Mouse (Mus musculus) embryonic facial prominence, embryonic 14.5 days (tissue): Measurements from ENCODE around the gene Kpna7. TPM values are rescaled to one million over a fixed set of nuclear protein-coding genes. Genes with fewer than 3 reads are reported as not detected.
"Not testable (repeated sequence)": the region's sequence is repeated elsewhere in the genome, so short reads cannot be mapped to it uniquely, and the experiment has no call there.

ENCODE experiments used
- ATAC-seq: fragments of 200-750 bp; cut with Nextera tagmentation; 2 replicates; pipeline ENCODE4 v1.8.0; 2017; ENCODE audit warnings: low read depth, moderate number of reproducible peaks, moderate TSS enrichment
- DNase-seq: peaks from one replicate; pipeline ENCODE4 v3.0.0-alpha.2; 2015; ENCODE audit warnings: low spot score
- H3K27ac ChIP-seq: fragments of 300-500 bp; sonication (generic); replicated peaks from 2 replicates; pipeline ENCODE4 v1.5.1; 2014; ENCODE audit warnings: low read depth, mild to moderate bottlenecking, low read length, moderate library complexity
- H3K27me3 ChIP-seq: fragments of 300-500 bp; sonication (generic); replicated peaks from 2 replicates; pipeline ENCODE4 v1.6.1; 2014; ENCODE audit warnings: low read length; ENCODE audit not compliant: control insufficient read depth, insufficient read depth
- H3K36me3 ChIP-seq: fragments of 300-500 bp; sonication (generic); 2 replicates; pipeline ENCODE4 v1.6.1; 2014; ENCODE audit warnings: low read length, mixed read lengths; ENCODE audit not compliant: control insufficient read depth, insufficient read depth
- H3K4me1 ChIP-seq: fragments of 300-500 bp; sonication (generic); 2 replicates; pipeline ENCODE4 v1.6.1; 2014; ENCODE audit warnings: antibody characterized with exemption, low read length; ENCODE audit not compliant: control insufficient read depth, insufficient read depth
- H3K4me2 ChIP-seq: fragments of 300-500 bp; sonication (generic); 2 replicates; pipeline ENCODE4 v1.6.1; 2014; ENCODE audit warnings: low read depth, mild to moderate bottlenecking, low read length, moderate library complexity, mixed read lengths
- H3K4me3 ChIP-seq: fragments of 300-500 bp; sonication (generic); 2 replicates; pipeline ENCODE4 v1.5.1; 2014; ENCODE audit warnings: low read depth, mild to moderate bottlenecking, low read length
- H3K9ac ChIP-seq: fragments of 300-500 bp; sonication (generic); 2 replicates; pipeline ENCODE4 v1.6.1; 2014; ENCODE audit warnings: low read depth, mild to moderate bottlenecking, low read length, moderate library complexity, mixed read lengths
- H3K9me3 ChIP-seq: fragments of 300-500 bp; sonication (generic); 2 replicates; pipeline ENCODE4 v1.6.1; 2016; ENCODE audit warnings: low read length; ENCODE audit not compliant: control insufficient read depth
- WGBS: fragments of 180-500 bp; shearing (Covaris S2); extraction: QIAGEN DNeasy Blood & Tissue Kit; methylation state at CpG from one replicate; pipeline ENCODE4 v1.1.7; 2014; 5-methylcytosine and 5-hydroxymethylcytosine counted together
- polyA plus RNA-seq: library from polyadenylated mRNA; unstranded; fragments of >200 nt; fragmentation: Nextera tagmentation; extraction: Ambion mirVana; gene quantifications from 2 replicates; pipeline ENCODE4 v1.2.1, GENCODE M21; 2014

Kpna7 gene
- polyA plus RNA-seq: not detected in 2 replicates

DNA sequence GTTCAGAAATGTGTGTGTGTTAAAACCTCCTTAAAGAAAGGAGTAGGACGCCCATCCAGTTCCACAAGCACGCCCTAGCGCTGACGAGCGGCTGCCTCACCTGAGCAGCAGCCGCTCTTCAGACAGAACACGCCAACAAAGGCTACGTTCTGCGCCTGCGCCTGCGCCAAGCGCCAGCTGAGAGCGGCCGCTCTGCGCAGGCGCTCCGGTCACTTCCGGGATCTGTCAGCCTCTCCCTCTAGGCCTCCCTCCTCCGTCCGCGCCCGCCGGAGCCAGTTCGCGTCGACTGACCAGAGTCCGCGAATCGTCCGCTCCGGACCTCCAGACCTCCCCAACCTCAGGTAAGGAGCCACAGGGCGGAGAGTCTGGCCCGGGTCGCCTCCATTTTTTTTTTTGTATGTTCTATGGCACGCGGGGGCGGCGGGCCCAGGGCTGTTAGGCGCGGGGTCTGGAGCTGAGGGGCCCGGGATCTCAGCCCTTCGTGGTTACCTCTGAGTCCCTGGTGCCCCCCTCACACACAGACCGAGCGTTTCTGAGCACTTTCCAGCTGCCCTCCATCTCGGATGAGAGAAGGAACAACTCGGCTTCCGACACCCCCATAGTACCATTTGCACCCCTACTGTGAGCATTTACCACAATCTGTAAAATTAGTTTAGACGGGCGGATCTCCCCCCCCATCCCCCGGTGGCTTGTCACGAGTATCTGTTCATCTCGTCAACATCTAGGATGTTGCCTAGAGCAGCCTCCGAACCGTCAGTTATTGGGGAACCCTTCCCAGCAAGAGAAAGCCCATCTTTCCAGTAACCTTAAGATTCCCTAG lies at the start of gene Kpna7, which contains the start of gene Arpc1a:
Gene Kpna7, minus strand, starts transcription at position 399 of the 820 bp plus-strand sequence.
Gene Arpc1a, plus strand, starts transcription at position 199 of the 820 bp plus-strand sequence.
- H3K4me2 ChIP-seq: peak within 1 kb of the TSS; percentile 83
- peak within 1 kb of the TSS; percentile 96 for H3K9ac ChIP-seq
- H3K9me3 ChIP-seq: no peaks in the 10 kb centered on the region
- H3K27me3 ChIP-seq: no peaks in the 10 kb centered on the region
- peak within 1 kb of the TSS; percentile 92 for H3K4me3 ChIP-seq
- H3K27ac ChIP-seq: peak within 1 kb of the TSS; percentile 72
- 1% methylated on average over 28 of the region's 54 CpGs for WGBS
- peaks cover 6% of the 10 kb centered on the region; the same call in 1 of the 2 replicates for H3K4me1 ChIP-seq
- DNase-seq (peak; percentile 96), ATAC-seq (peak; percentile 99)
- peaks cover 10% of the 10 kb centered on the region; the same call in 1 of the 2 replicates for H3K36me3 ChIP-seq

DNA sequence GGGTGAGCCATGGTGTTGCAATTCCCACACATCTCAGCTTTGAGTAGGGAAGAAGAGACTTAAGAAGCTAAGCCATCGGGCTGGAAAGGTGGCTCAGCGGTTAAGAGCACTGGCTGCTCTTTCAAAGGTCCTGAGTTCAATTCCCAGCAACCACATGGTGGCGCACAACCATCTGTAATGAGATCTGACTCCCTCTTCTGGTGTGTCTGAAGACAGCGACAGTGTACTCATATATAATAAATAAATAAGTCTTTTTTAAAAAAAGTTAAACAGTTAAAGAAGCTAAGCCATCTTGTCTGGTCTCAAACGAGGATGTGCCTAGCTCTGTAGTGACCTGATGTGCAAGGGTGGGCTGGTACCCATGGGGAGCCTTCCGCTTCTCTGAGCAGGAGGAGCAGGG lies 49.4 kb upstream of the Kpna7 start:
- whole genome bisulfite sequencing: 85% methylated on average over 6 of the region's 6 CpGs
- H3K4me1 ChIP-seq, H3K27ac ChIP-seq, H3K27me3 ChIP-seq, H3K4me2 ChIP-seq, H3K9me3 ChIP-seq, DNase-seq, ATAC-seq, H3K4me3 ChIP-seq, H3K9ac ChIP-seq: not testable (repeated sequence)
- peaks cover 85% of the 10 kb centered on the region for H3K36me3 ChIP-seq

DNA sequence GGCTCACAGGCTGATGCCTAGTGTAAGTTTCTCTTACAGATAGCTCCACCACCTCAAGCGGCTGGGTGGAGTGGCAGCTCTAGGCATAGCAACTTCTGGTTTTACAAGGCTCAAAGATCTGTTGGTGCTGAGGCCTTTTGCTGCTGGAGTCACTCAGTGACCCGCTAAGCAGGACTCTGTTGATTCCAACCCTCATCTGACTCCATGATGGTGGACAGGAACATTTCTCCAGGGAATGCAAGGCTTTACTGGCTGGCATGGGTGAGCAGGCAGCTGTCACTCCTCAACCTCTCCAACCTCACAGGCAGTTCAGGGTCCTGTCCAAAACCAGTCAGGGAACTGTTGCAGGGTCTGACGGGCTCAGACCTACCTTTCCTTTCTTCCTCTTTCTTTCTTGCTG lies 47.2 kb upstream of the Kpna7 start:
- Histone ChIP-seq H3K9ac (no peak overlapping the region), H3K9me3 (no peaks in the 10 kb centered on the region), H3K27ac (no peak overlapping the region), H3K4me2 (no peak overlapping the region), H3K4me3 (no peak overlapping the region), H3K36me3 (peaks cover 98% of the 10 kb centered on the region), H3K27me3 (no peaks in the 10 kb centered on the region), H3K4me1 (no peaks in the 10 kb centered on the region)
- ATAC-seq (no peak), DNase-seq (no peak)
- WGBS: 84% methylated on average over 3 of the region's 3 CpGs

DNA sequence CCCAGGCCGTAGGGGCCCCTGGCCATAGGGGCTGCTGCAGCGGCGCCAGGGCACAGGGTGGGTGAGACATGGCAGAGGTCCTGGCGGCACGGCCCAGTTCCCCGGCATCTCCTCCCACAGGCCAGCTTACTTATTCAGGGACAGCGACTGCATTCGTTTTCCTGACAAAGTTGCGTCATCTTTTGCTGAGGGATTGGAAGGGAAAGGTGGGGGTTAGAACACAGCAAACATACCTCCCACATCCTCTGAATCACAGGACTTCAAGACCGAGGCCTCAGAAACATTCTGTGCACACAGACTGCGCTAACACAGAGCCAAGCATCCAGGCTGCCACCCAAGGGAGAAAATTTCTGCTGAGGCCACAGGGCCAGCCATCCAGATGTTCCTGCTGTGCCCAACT lies 46.4 kb upstream of the Kpna7 start:
- H3K4me3 ChIP-seq: no peak overlapping the region
- 92% methylated on average over 11 of the region's 11 CpGs for WGBS
- H3K27ac ChIP-seq: no peak overlapping the region
- no peak overlapping the region for H3K9ac ChIP-seq
- H3K4me2 ChIP-seq: no peak overlapping the region
- no peaks in the 10 kb centered on the region for H3K9me3 ChIP-seq
- H3K4me1 ChIP-seq: no peaks in the 10 kb centered on the region
- H3K36me3 ChIP-seq: peaks cover 97% of the 10 kb centered on the region
- ATAC-seq (no peak), DNase-seq (no peak)
- H3K27me3 ChIP-seq: no peaks in the 10 kb centered on the region

DNA sequence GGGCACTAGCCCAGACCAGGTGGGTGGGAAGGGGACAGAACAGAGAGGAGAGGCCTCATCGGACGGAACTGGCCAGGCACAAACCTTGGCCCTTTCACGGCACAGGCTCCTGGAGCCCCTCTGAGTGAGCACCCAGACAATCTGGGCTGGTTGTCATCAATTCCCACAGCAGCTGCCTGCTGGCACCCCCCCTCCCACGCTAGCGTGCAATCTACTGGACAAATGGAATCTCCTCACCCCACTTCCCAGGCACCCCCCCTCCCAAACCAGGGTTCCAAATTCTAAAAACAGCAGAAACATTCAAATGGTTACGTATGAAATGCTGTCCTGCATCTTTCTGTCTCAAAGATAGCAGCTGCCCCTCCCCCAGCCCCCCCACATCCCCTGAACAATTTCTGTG lies 45.9 kb upstream of the Kpna7 start:
- not testable (repeated sequence) for ATAC-seq, H3K9ac ChIP-seq, H3K27ac ChIP-seq, H3K4me3 ChIP-seq, H3K4me1 ChIP-seq, H3K27me3 ChIP-seq, H3K9me3 ChIP-seq, H3K4me2 ChIP-seq, DNase-seq
- peaks cover 97% of the 10 kb centered on the region for H3K36me3 ChIP-seq
- WGBS: 80% methylated on average over 2 of the region's 6 CpGs

DNA sequence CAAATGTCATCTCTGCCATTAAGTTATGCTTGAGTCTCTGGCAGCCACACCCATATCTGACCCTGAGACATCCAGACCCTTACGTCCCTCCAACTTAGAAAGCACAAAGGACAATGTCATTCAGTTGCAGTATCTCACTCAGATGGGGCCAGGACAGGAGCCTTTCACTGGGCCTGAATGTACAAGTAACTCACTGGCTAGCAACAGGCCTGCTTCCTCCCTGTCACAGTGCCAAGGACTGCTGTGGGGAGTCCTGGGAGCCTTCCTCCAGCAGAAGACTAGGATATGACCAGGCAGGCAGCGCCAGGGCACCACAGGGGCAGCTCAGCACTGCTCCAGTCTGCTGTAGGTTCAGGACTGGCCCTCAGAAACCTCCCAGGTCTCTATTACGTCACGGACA lies 45.3 kb upstream of the Kpna7 start:
- H3K27ac ChIP-seq: no peak overlapping the region
- no peak overlapping the region for H3K4me3 ChIP-seq
- H3K4me1 ChIP-seq: no peaks in the 10 kb centered on the region
- H3K9me3 ChIP-seq: no peaks in the 10 kb centered on the region
- ATAC-seq (no peak), DNase-seq (no peak)
- no peak overlapping the region for H3K4me2 ChIP-seq
- peaks cover 97% of the 10 kb centered on the region for H3K36me3 ChIP-seq
- WGBS: 94% methylated on average over 4 of the region's 4 CpGs
- no peak overlapping the region for H3K9ac ChIP-seq
- H3K27me3 ChIP-seq: no peaks in the 10 kb centered on the region

DNA sequence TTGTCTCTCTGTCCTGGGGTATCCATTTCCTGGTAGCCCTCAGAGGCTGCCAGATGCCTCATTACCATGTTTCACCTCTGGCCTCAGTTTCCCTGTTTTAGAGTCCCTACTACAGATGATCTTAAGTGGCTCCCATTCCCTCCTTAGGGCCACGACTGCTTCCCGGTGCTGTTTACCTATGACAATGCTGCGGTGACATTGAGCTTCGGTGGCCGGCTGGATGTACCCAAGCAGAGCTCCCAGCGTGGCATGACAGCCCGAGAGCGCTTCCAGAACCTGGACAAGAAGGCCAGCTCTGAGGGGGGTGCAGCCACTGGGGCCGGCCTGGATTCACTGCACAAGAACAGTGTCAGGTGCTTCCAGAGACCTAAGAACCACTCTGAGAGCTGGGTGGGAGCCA lies 42.8 kb upstream of the Kpna7 start:
- no peak overlapping the region for H3K27ac ChIP-seq
- H3K4me1 ChIP-seq: no peaks in the 10 kb centered on the region
- no peak overlapping the region for H3K4me3 ChIP-seq
- 92% methylated on average over 9 of the region's 9 CpGs for WGBS
- no peak overlapping the region for H3K9ac ChIP-seq
- DNase-seq (no peak), ATAC-seq (no peak)
- peaks cover 86% of the 10 kb centered on the region for H3K36me3 ChIP-seq
- H3K4me2 ChIP-seq: no peak overlapping the region
- no peaks in the 10 kb centered on the region for H3K9me3 ChIP-seq
- H3K27me3 ChIP-seq: no peaks in the 10 kb centered on the region

DNA sequence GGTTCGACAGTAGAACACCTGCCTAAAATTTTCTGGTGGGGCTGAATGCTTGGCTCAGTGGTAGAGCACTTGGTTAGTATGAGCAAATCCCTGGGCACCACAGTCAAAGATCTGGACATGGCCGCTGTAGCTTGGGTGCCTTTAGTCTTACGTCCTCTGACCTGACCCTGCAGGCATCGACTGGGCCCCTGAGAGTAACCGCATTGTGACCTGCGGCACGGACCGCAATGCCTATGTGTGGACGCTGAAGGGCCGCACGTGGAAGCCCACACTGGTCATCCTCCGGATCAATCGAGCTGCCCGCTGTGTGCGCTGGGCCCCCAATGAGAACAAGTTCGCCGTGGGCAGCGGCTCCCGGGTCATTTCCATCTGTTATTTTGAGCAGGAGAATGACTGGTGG lies 39.6 kb upstream of the Kpna7 start:
- no peak overlapping the region for H3K4me3 ChIP-seq
- H3K9me3 ChIP-seq: no peaks in the 10 kb centered on the region
- DNase-seq (no peak), ATAC-seq (no peak)
- no peaks in the 10 kb centered on the region for H3K27me3 ChIP-seq
- H3K4me2 ChIP-seq: no peak overlapping the region
- H3K9ac ChIP-seq: no peak overlapping the region
- H3K27ac ChIP-seq: no peak overlapping the region
- H3K36me3 ChIP-seq: peaks cover 56% of the 10 kb centered on the region
- no peaks in the 10 kb centered on the region for H3K4me1 ChIP-seq
- whole genome bisulfite sequencing: 94% methylated on average over 18 of the region's 19 CpGs

DNA sequence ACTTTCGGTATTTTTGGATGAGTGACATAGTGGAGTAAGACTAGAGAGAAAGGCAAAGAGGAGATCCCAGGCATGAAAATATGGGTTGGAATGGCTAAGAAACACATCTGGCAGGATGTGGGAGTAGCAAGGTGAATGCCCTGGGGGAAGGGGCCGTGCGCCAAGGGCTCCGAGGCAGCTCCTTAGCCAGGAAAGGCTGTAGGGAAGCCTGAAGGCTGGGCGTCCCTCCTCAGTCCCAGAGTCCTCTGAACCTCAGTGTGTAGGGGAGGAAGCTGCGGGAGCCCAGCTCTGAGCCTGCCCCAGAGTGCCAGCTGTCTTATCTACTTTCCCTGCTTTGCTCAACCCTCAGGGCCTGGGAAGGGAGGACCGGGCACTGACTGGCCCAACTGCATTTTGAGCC lies 37.1 kb upstream of the Kpna7 start:
- Histone ChIP-seq H3K4me1 (no peaks in the 10 kb centered on the region), H3K4me2 (no peak overlapping the region), H3K9me3 (no peaks in the 10 kb centered on the region), H3K27me3 (no peaks in the 10 kb centered on the region), H3K9ac (no peak overlapping the region), H3K36me3 (peaks cover 32% of the 10 kb centered on the region), H3K4me3 (no peak overlapping the region), H3K27ac (no peak overlapping the region)
- 47% methylated on average over 6 of the region's 7 CpGs for WGBS
- no peak for ATAC-seq
- DNase-seq: no peak
